Mouse (Mus musculus) liver, embryonic 13.5 days (tissue): ENCODE data around the gene Pcnx. TPM values are rescaled to one million over a fixed set of nuclear protein-coding genes. Genes with fewer than 3 reads are reported as not detected.
A peak's percentile ranks its signal among the peaks of the same experiment; 100 is the strongest.

Experiments
- ATAC-seq: fragments of 200-750 bp; cut with Nextera tagmentation; 2 replicates; pipeline ENCODE4 v1.8.0; 2017; ENCODE audit warnings: low read depth, mild to moderate bottlenecking, moderate number of reproducible peaks, moderate library complexity
- DNase-seq: peaks from one replicate; pipeline ENCODE4 v3.0.0; 2022
- H3K27ac ChIP-seq: fragments of 300-500 bp; sonication (generic); 2 replicates; pipeline ENCODE4 v1.5.1; 2015; ENCODE audit warnings: moderate library complexity, mild to moderate bottlenecking, inconsistent platforms
- H3K27me3 ChIP-seq: fragments of 300-500 bp; sonication (generic); 2 replicates; pipeline ENCODE4 v1.6.1; 2015; ENCODE audit warnings: mild to moderate bottlenecking, inconsistent platforms
- H3K36me3 ChIP-seq: fragments of 300-500 bp; sonication (generic); 2 replicates; pipeline ENCODE4 v1.6.1; 2015; ENCODE audit warnings: mild to moderate bottlenecking, inconsistent platforms
- H3K4me1 ChIP-seq: fragments of 300-500 bp; sonication (generic); replicated peaks from 2 replicates; pipeline ENCODE4 v1.6.1; 2015; ENCODE audit warnings: inconsistent platforms
- H3K4me2 ChIP-seq: fragments of 300-500 bp; sonication (generic); 2 replicates; pipeline ENCODE4 v1.6.1; 2015; ENCODE audit warnings: inconsistent platforms, mild to moderate bottlenecking, moderate library complexity
- H3K4me3 ChIP-seq: fragments of 300-500 bp; sonication (generic); replicated peaks from 2 replicates; pipeline ENCODE4 v1.5.1; 2015; ENCODE audit warnings: mild to moderate bottlenecking, inconsistent platforms
- H3K9ac ChIP-seq: fragments of 300-500 bp; sonication (generic); 2 replicates; pipeline ENCODE4 v1.6.1; 2015; ENCODE audit warnings: mild to moderate bottlenecking, inconsistent platforms
- H3K9me3 ChIP-seq: fragments of 300-500 bp; sonication (generic); replicated peaks from 2 replicates; pipeline ENCODE4 v1.6.1; 2016; ENCODE audit warnings: inconsistent platforms
- WGBS: fragments of 180-500 bp; shearing (Covaris S2); methylation state at CpG from one replicate; pipeline ENCODE4 v1.1.7; 2015; ENCODE audit not compliant: insufficient replicate concordance; 5-methylcytosine and 5-hydroxymethylcytosine counted together
- polyA plus RNA-seq: library from polyadenylated mRNA; unstranded; fragments of >200 nt; fragmentation: Nextera tagmentation; extraction: Ambion mirVana; gene quantifications from 2 replicates; pipeline ENCODE4 v1.2.1, GENCODE M21; 2015

The Pcnx gene
- polyA plus RNA-seq, 1 experiment from 2014 or later: 1.5 TPM

DNA sequence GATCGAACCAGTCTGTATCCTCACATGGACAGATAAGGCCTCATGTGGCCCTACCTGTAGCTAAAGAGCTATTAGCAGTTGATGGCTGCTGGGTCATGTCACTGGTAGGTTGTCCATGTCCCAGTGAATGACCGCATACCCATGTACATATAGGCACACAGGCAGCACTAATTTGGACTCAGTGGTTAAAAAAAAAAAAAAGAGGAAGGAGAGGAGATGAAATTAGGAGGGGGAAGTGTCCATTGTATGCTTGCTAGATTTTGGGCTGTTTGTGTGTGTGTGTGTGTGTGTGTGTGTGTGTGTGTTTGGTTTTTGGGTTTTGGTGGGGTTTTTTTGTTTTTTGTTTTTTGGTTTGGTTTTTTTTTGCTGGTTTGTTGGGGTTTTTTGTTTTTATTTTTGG is 26.7 kb upstream of the Pcnx start:
- Histone ChIP-seq H3K4me3 (no peak overlapping the region), H3K4me1 (no peaks in the 10 kb centered on the region), H3K27me3 (no peaks in the 10 kb centered on the region), H3K9ac (no peak overlapping the region), H3K9me3 (no peaks in the 10 kb centered on the region), H3K4me2 (no peak overlapping the region), H3K36me3 (no peaks in the 10 kb centered on the region), H3K27ac (no peak overlapping the region)
- 40% methylated on average over 2 of the region's 2 CpGs for WGBS
- no peak for DNase-seq
- ATAC-seq: no peak

DNA sequence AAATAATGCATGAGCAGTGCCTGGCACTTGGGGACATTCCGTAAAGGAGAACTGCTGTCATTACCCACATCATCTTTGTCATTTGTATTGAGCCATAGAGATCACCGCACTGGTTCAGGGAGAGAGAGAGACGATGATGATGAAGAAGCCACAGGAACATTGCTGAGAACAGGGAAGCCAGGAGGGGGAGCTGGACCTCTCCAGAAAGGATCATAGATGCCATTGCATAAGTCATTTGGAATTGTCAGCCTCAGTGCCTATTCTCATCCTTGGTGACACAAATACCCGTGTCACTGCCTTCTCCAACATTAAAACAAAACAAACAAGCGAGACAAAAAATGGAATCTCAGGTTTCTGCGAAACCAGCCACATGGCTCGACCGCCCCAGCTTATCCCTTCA is 23.7 kb upstream of the Pcnx start:
- Histone ChIP-seq H3K9me3 (no peaks in the 10 kb centered on the region), H3K27me3 (no peaks in the 10 kb centered on the region), H3K4me1 (no peaks in the 10 kb centered on the region), H3K4me3 (no peak overlapping the region), H3K4me2 (no peak overlapping the region), H3K9ac (no peak overlapping the region), H3K27ac (no peak overlapping the region), H3K36me3 (no peaks in the 10 kb centered on the region)
- ATAC-seq (no peak), DNase-seq (no peak)
- WGBS: 61% methylated on average over 8 of the region's 8 CpGs

DNA sequence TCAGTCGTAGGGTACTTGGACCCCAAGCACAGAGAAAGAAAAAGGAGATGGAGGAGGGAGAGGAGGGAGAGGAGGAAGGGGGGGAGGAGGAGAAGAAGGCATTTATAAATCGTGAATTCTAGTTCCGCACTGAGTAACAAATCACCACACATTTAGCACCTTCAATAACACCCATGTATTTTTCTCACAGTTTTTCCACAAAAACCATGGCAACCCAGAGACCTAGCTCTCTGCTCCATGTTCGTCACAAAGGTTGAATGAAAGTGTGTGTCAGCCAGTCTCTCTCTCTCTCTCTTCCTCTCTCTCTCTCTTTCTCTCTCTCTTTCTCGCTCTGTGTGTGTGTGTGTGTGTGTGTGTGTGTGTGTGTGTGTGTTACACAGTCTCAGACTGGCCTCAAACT is 22.4 kb upstream of the Pcnx start:
- Histone ChIP-seq H3K9ac (no peak overlapping the region), H3K27ac (no peak overlapping the region), H3K4me1 (no peaks in the 10 kb centered on the region), H3K36me3 (no peaks in the 10 kb centered on the region), H3K4me2 (no peak overlapping the region), H3K27me3 (no peaks in the 10 kb centered on the region; the same call in 1 of the 2 replicates), H3K4me3 (no peak overlapping the region), H3K9me3 (no peaks in the 10 kb centered on the region)
- ATAC-seq (no peak), DNase-seq (no peak)
- 71% methylated on average over 5 of the region's 5 CpGs for WGBS

DNA sequence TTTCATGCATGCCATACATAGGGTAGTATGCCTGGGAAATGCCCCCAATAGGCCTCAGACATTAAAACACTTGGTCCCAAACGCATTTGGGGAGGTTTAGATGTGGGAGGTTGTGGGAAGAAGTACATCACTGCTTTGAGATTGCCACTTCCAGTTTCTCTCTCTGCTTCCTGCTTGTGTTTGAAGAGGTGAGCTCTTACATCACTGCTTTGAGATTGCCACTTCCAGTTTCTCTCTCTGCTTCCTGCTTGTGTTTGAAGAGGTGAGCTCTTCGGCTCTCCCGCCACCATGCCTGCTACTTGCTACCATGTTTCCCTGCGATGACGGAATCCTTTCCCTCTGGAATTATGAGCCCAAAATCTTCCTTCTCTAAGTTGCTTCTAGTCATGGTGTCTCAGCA is 20.2 kb upstream of the Pcnx start:
- Histone ChIP-seq H3K4me2 (no peak overlapping the region), H3K27me3 (peaks cover 8% of the 10 kb centered on the region), H3K9ac (no peak overlapping the region), H3K36me3 (no peaks in the 10 kb centered on the region), H3K27ac (no peak overlapping the region), H3K9me3 (no peaks in the 10 kb centered on the region), H3K4me1 (no peaks in the 10 kb centered on the region), H3K4me3 (no peak overlapping the region)
- DNase-seq (no peak), ATAC-seq (no peak)
- WGBS: 71% methylated on average over 5 of the region's 5 CpGs

DNA sequence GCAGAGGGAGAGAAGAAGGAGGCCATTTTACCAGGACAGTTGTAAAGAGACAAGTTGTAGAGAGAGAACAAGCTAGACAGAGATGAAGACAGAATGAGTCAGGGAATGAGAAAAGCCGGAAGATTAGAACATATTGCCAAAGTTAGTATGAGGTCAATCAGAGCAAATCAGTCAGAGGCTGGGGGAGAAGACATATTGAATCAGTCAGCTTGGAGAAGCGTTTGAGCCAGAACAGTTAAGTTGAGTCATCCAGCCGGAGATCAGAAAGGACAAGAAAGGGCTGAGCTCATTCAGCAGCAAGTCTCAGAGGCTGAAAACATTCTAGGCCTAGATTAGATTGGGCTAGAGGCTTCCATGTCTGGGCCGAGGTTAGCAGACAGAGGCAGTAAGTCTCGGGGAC is 18.8 kb upstream of the Pcnx start:
- ATAC-seq (no peak), DNase-seq (no peak)
- Histone ChIP-seq H3K4me1 (0 out of 2 replicates have a peak, but pooled peaks cover 4% of the 10 kb centered on the region), H3K27me3 (peaks cover 22% of the 10 kb centered on the region), H3K9ac (no peak overlapping the region), H3K9me3 (no peaks in the 10 kb centered on the region), H3K27ac (no peak overlapping the region), H3K4me3 (no peak overlapping the region), H3K36me3 (no peaks in the 10 kb centered on the region), H3K4me2 (no peak overlapping the region)
- 73% methylated on average over 5 of the region's 5 CpGs for WGBS

DNA sequence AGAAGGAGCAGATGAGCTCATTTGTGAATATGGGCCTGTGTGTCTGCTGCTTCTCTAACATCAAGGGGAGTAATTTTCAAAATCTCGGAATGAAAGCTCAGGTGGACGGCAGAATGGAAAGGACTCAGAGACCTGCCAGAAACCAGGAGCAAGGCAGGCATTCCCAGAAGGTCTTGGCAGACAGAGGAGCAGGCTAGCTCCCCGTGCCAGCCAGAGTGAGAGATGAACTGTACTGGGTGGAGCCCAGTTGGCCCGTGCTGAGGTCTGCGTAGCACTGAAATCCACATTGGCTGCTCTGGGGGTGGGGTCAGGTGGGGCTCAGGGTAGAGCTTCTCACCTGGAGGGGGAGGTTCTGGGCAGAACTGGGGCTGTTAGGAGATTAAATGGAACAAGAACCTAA is 16.3 kb upstream of the Pcnx start:
- H3K27ac ChIP-seq: no peak overlapping the region
- H3K36me3 ChIP-seq: no peaks in the 10 kb centered on the region
- DNase-seq: no peak
- H3K9ac ChIP-seq: no peak overlapping the region
- 0 out of 2 replicates have a peak, but pooled peaks cover 4% of the 10 kb centered on the region for H3K4me1 ChIP-seq
- H3K27me3 ChIP-seq: peaks cover 35% of the 10 kb centered on the region
- no peaks in the 10 kb centered on the region for H3K9me3 ChIP-seq
- H3K4me3 ChIP-seq: no peak overlapping the region
- WGBS: 66% methylated on average over 5 of the region's 5 CpGs
- H3K4me2 ChIP-seq: no peak overlapping the region
- ATAC-seq: no peak

DNA sequence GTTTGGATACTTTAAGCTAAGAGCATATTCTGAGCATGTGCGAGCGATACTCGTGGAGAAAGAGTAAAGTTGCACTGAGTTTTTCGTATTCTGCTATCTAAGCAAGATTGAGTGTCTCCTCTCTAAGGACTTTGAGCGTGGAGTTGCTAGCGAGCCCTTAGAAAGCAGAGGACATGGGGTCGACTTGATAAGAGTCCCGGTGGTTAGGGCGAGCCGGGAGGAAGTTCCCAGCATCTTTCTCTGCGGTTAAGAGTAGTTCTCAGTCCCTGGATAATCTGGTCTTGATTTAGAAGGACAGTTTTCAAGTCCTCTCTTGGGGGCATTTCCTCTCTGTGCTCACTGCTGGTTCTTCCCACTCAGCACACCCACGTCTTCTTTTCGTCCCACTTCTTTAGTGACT is 15.3 kb upstream of the Pcnx start:
- H3K36me3 ChIP-seq: no peaks in the 10 kb centered on the region
- 0 out of 2 replicates have a peak, but pooled peaks cover 4% of the 10 kb centered on the region for H3K4me1 ChIP-seq
- no peak overlapping the region for H3K9ac ChIP-seq
- ATAC-seq: no peak
- 0 out of 2 replicates have a peak overlapping the region, but pooled peaks have one; percentile 11 for H3K4me3 ChIP-seq
- H3K9me3 ChIP-seq: no peaks in the 10 kb centered on the region
- H3K27ac ChIP-seq: no peak overlapping the region
- H3K4me2 ChIP-seq: peak overlapping the region; percentile 34
- WGBS: 8% methylated on average over 13 of the region's 13 CpGs
- DNase-seq: no peak
- peaks cover 35% of the 10 kb centered on the region for H3K27me3 ChIP-seq

DNA sequence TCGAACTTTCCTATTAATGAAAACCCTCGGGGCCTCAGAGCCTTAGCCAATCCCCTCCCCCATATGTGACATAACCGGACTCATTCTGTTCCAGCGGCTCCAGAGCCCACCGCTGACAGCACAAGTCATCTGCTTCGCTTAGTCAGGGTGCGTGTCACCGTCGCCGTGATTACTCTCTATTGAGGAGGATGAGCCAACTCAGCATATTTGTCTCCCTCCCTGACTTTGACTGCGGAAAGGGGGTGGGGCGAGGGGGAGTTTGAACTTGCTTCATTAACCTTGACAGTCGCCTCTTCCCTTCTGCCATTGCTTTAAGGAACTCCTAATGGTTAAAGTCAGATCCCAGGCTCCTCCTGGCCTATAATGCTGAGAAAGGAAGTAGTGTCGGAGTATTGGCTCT is 14.8 kb upstream of the Pcnx start:
- Histone ChIP-seq H3K27me3 (peaks cover 35% of the 10 kb centered on the region), H3K4me2 (peak overlapping the region; percentile 34), H3K27ac (no peak overlapping the region), H3K4me1 (0 out of 2 replicates have a peak, but pooled peaks cover 4% of the 10 kb centered on the region), H3K4me3 (0 out of 2 replicates have a peak overlapping the region, but pooled peaks have one; percentile 11), H3K9ac (no peak overlapping the region), H3K36me3 (no peaks in the 10 kb centered on the region), H3K9me3 (no peaks in the 10 kb centered on the region)
- DNase-seq (no peak), ATAC-seq (no peak)
- WGBS: 5% methylated on average over 14 of the region's 14 CpGs

DNA sequence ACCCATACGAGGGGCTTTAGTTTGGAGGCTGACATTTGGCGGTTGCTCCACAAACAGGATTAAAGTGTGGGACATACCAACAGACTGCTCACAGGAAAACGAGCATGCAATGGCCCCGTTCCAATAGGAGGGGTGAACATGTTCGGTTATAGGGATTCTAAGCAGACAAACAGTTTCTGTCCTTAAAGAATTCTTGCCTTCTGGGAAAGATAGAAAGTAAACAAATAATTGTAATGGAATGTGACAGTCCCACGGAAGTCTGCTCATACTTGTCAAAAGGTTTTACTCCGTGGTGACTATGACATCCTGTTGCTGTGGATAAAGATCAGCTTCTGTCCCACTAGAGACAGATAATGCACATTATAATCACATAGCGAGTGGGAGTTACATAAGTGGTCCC is 10.2 kb upstream of the Pcnx start:
- DNase-seq: no peak
- Histone ChIP-seq H3K9ac (no peak overlapping the region), H3K36me3 (no peaks in the 10 kb centered on the region), H3K4me3 (no peak overlapping the region), H3K9me3 (no peaks in the 10 kb centered on the region), H3K27me3 (peaks cover 30% of the 10 kb centered on the region), H3K27ac (no peak overlapping the region), H3K4me2 (no peak overlapping the region), H3K4me1 (0 out of 2 replicates have a peak, but pooled peaks cover 4% of the 10 kb centered on the region)
- no peak for ATAC-seq
- WGBS: 41% methylated on average over 8 of the region's 8 CpGs

DNA sequence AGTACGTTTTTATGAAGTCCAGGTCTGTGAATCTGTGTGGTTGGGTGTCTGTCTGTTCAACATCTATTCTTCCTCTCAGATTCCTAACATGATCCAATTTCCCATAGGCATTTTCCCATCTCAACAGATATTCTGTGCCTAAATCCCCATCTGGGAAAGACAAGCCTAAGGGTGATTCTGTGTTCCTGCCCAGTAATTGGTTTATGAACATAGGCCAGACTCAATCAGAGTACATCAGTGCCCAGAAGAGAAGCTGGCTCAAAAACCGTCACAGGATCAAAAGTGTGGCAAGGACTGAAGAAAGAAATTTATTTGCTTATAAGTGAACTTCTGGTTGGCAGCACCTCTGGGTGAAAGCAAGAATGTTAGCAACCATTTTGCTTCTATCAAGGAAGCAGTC is 7.3 kb upstream of the Pcnx start:
- H3K4me3 ChIP-seq: no peak overlapping the region
- no peaks in the 10 kb centered on the region for H3K36me3 ChIP-seq
- H3K9me3 ChIP-seq: no peaks in the 10 kb centered on the region
- no peak overlapping the region for H3K27ac ChIP-seq
- DNase-seq (no peak), ATAC-seq (no peak)
- 0 out of 2 replicates have a peak, but pooled peaks cover 3% of the 10 kb centered on the region for H3K4me1 ChIP-seq
- 77% methylated on average over 2 of the region's 2 CpGs for WGBS
- H3K9ac ChIP-seq: no peak overlapping the region
- H3K27me3 ChIP-seq: peaks cover 22% of the 10 kb centered on the region; the same call in 1 of the 2 replicates
- no peak overlapping the region for H3K4me2 ChIP-seq

DNA sequence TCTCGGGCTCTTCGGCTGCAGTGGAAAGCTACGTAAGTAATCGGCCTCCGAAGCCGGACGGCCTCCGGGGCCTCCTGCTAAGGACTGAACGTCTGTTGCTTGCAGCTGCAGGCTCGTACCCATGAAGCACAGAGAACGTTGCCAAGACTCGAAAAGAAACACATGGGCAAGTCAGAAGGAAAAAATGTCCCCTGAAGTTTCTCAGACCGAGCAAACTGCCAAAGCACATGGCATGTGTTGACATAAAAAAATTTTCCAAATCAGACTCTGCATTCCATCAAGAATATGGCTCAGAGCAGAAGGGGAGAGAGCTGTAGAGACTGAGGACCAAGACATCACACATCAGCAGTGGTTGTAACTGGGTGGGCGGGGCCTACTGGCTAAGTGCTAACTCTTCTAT is 6.8 kb upstream of the Pcnx start:
- H3K9ac ChIP-seq: no peak overlapping the region
- H3K4me1 ChIP-seq: 0 out of 2 replicates have a peak, but pooled peaks cover 4% of the 10 kb centered on the region
- no peak overlapping the region for H3K4me3 ChIP-seq
- H3K9me3 ChIP-seq: no peaks in the 10 kb centered on the region
- H3K27ac ChIP-seq: no peak overlapping the region
- DNase-seq: no peak
- no peaks in the 10 kb centered on the region for H3K36me3 ChIP-seq
- no peak for ATAC-seq
- H3K4me2 ChIP-seq: no peak overlapping the region
- peaks cover 24% of the 10 kb centered on the region; the same call in 1 of the 2 replicates for H3K27me3 ChIP-seq
- WGBS: 79% methylated on average over 14 of the region's 14 CpGs

DNA sequence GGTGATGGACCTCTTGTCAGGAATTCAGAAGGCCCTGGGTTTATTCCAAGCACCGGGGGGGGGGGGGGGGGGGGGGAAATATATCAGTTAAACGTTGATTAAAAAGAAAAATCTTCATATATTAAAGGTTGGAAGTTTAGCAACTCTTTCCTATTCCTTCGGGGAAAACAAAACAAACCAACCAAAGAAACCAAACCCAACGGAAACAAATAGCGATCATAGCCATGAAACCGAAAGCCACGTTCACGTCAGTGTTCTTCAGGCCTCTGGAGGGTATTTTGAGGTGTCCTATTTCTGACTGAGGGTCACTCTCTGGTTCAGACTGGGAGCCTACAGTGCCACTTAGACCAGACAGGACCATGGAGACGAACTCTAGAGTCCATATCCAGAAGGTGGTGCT is 6.3 kb upstream of the Pcnx start:
- H3K4me2 ChIP-seq: no peak overlapping the region
- no peak for DNase-seq
- no peak for ATAC-seq
- no peaks in the 10 kb centered on the region for H3K36me3 ChIP-seq
- no peak overlapping the region for H3K27ac ChIP-seq
- H3K9ac ChIP-seq: no peak overlapping the region
- H3K4me1 ChIP-seq: 0 out of 2 replicates have a peak, but pooled peaks cover 4% of the 10 kb centered on the region
- no peaks in the 10 kb centered on the region for H3K9me3 ChIP-seq
- H3K27me3 ChIP-seq: peaks cover 28% of the 10 kb centered on the region
- H3K4me3 ChIP-seq: no peak overlapping the region
- 75% methylated on average over 9 of the region's 9 CpGs for whole genome bisulfite sequencing
